Mouse (Mus musculus) stomach, postnatal 0 days (tissue): ENCODE results near the gene Bhlhe23. TPM values are rescaled to one million over a fixed set of nuclear protein-coding genes. Genes with fewer than 3 reads are reported as not detected.

Experiments used
- ATAC-seq: fragments of 200-750 bp; cut with Nextera tagmentation; 2 replicates; pipeline ENCODE4 v1.8.0; 2017; ENCODE audit not compliant: low FRiP score, low TSS enrichment
- DNase-seq: peaks from one replicate; pipeline ENCODE4 v3.0.0-alpha.2; 2016; ENCODE audit warnings: low spot score
- H3K27ac ChIP-seq: fragments of 300-500 bp; sonication (generic); replicated peaks from 2 replicates; pipeline ENCODE4 v1.5.1; 2014; ENCODE audit warnings: mild to moderate bottlenecking, control low read depth
- H3K27me3 ChIP-seq: fragments of 300-500 bp; sonication (generic); 2 replicates; pipeline ENCODE4 v1.6.1; 2014; ENCODE audit warnings: low read length; ENCODE audit not compliant: control insufficient read depth, insufficient read depth
- H3K36me3 ChIP-seq: fragments of 300-500 bp; sonication (generic); 2 replicates; pipeline ENCODE4 v1.6.1; 2014; ENCODE audit warnings: low read length, mixed read lengths; ENCODE audit not compliant: control insufficient read depth, insufficient read depth
- H3K4me1 ChIP-seq: fragments of 300-500 bp; sonication (generic); replicated peaks from 2 replicates; pipeline ENCODE4 v1.6.1; 2014; ENCODE audit warnings: antibody characterized with exemption; ENCODE audit not compliant: control insufficient read depth, insufficient read depth
- H3K4me2 ChIP-seq: fragments of 300-500 bp; sonication (generic); replicated peaks from 2 replicates; pipeline ENCODE4 v1.6.1; 2014; ENCODE audit warnings: low read depth, mild to moderate bottlenecking, control low read depth, moderate library complexity
- H3K4me3 ChIP-seq: fragments of 300-500 bp; sonication (generic); 2 replicates; pipeline ENCODE4 v1.5.1; 2014; ENCODE audit warnings: low read depth, low read length, control low read depth
- H3K9ac ChIP-seq: fragments of 300-500 bp; sonication (generic); 2 replicates; pipeline ENCODE4 v1.6.1; 2014; ENCODE audit warnings: mild to moderate bottlenecking, low read length, control low read depth, mixed read lengths
- H3K9me3 ChIP-seq: fragments of 300-500 bp; sonication (generic); 2 replicates; pipeline ENCODE4 v1.6.1; 2016; ENCODE audit warnings: low read length; ENCODE audit not compliant: control insufficient read depth
- CTCF ChIP-seq: IDR thresholded peaks from 2 replicates; pipeline ENCODE4 v1.5.1; 2016; ENCODE audit warnings: antibody characterized with exemption, low read depth, mild to moderate bottlenecking, moderate library complexity
- EP300 ChIP-seq: optimal IDR thresholded peaks from 2 replicates; pipeline ENCODE3; 2016; ENCODE audit warnings: antibody characterized with exemption
- WGBS: fragments of 180-500 bp; shearing (Covaris S2); extraction: QIAGEN DNeasy Blood & Tissue Kit; methylation state at CpG from one replicate; pipeline ENCODE4 v1.1.7; 2014; 5-methylcytosine and 5-hydroxymethylcytosine counted together
- polyA plus RNA-seq: library from polyadenylated mRNA; unstranded; fragments of >200 nt; fragmentation: Nextera tagmentation; extraction: Ambion mirVana; gene quantifications from 2 replicates; pipeline ENCODE4 v1.2.1, GENCODE M21; 2015

The Bhlhe23 gene
- polyA plus RNA-seq, 1 experiment from 2014 or later = not detected

DNA sequence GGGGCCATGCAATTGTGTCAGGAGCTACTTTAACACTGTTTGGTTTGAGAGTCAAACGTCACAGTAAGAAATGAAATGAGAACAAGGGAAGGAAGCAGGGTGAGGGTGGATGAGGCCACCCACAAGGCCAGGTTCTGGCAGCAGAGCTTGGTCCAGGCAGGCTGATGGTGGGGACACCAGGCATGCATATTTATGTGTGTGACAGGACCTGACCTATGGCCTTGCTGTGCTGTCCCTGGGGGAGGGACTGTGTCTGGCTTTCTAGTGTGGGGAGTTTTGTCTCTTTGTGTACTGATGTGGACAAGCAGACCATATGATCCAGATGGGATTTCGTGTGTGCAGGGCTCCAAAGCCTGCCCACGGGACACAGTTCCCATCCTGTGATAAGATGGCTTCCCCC, 18.9 kb upstream of the Bhlhe23 start:
- Histone ChIP-seq H3K9ac (no peak overlapping the region), H3K4me3 (no peak overlapping the region), H3K36me3 (no peaks in the 10 kb centered on the region), H3K4me2 (no peak overlapping the region), H3K27me3 (no peaks in the 10 kb centered on the region), H3K4me1 (no peaks in the 10 kb centered on the region), H3K27ac (no peak overlapping the region), H3K9me3 (no peaks in the 10 kb centered on the region)
- TF ChIP-seq CTCF = no peak
- TF ChIP-seq EP300 = no peak
- DNase-seq (no peak), ATAC-seq (no peak)
- WGBS = 28% methylated on average over 3 of the region's 3 CpGs

DNA sequence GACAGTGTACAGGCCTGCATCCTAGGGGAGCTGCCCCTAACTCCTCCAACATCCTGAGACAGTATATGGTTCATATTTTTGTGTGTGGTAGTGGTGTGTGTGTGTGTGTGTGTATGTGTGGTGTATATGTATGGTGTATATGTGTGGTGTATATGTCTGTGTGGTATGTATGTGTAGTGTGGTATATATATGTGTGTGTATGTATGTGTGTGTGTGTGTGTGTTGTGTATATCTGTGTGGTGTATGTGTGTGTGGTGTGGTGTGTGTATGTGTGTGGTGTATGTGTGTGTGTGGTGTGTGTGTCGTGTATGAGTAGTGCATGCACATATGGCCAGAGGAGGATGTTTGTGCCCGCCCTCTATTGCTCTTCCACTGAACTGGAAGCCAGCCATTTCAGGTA, 17.7 kb upstream of the Bhlhe23 start:
- Histone ChIP-seq H3K4me1 (no peaks in the 10 kb centered on the region), H3K36me3 (no peaks in the 10 kb centered on the region), H3K27me3 (0 out of 2 replicates have a peak, but pooled peaks cover 3% of the 10 kb centered on the region), H3K4me3 (no peak overlapping the region), H3K9me3 (no peaks in the 10 kb centered on the region), H3K9ac (no peak overlapping the region), H3K27ac (no peak overlapping the region), H3K4me2 (no peak overlapping the region)
- TF ChIP-seq EP300 = no peak
- no peak for TF ChIP-seq CTCF
- DNase-seq = no peak
- no peak for ATAC-seq
- WGBS = 92% methylated on average over 2 of the region's 2 CpGs

DNA sequence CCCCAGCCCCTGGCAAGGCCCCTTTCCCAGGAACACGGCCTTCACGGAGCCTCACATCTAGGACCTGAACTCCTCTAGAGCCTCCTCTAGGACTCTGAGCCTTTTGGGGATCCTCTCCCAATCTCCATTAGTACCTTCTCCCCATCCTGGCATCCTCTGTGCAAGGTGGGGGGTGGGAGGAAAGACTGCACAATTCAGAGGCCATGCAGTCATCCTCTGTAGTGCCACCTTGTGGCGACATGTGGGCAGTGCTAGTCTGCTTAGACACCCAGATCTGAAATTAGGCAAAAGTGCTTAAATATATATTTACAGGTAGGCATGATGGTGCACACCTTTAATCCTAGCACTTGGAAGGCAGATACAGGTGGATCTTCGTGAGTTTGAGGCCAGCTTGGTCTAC, 15.0 kb upstream of the Bhlhe23 start:
- WGBS = 47% methylated on average over 4 of the region's 4 CpGs
- H3K27ac ChIP-seq = no peak overlapping the region
- H3K9me3 ChIP-seq = no peaks in the 10 kb centered on the region
- no peaks in the 10 kb centered on the region for H3K4me1 ChIP-seq
- 0 out of 2 replicates have a peak, but pooled peaks cover 3% of the 10 kb centered on the region for H3K27me3 ChIP-seq
- ATAC-seq = no peak
- DNase-seq = peak; percentile 48
- H3K4me2 ChIP-seq = no peak overlapping the region
- H3K9ac ChIP-seq = no peak overlapping the region
- TF ChIP-seq CTCF (peak; percentile 85), EP300 (no peak)
- no peak overlapping the region for H3K4me3 ChIP-seq
- H3K36me3 ChIP-seq = no peaks in the 10 kb centered on the region

DNA sequence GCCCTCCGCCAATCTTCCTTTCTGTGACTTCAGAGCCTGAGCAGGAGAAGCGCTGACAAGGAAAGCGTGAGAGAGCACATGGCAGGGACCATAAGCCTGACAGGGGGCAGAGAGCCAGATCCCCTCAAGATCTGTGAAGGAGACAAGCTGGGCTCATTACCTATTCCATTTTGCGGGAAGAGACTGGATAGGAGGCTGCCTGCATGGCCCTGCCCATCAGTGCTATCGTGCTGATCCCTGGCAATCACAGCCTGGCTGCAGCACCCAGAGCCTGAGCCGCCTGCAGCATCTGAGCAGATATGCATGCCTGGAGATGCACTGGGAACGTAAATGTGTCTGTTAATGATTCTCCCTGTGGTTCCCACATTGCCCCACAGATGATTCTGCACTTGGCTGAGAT, 12.1 kb upstream of the Bhlhe23 start:
- Histone ChIP-seq H3K9ac (no peak overlapping the region), H3K4me3 (no peak overlapping the region), H3K36me3 (no peaks in the 10 kb centered on the region), H3K4me1 (no peaks in the 10 kb centered on the region), H3K4me2 (no peak overlapping the region), H3K27ac (no peak overlapping the region), H3K9me3 (no peaks in the 10 kb centered on the region), H3K27me3 (0 out of 2 replicates have a peak, but pooled peaks cover 3% of the 10 kb centered on the region)
- 23% methylated on average over 6 of the region's 7 CpGs for WGBS
- TF ChIP-seq CTCF (no peak), EP300 (no peak)
- DNase-seq (no peak), ATAC-seq (no peak)

DNA sequence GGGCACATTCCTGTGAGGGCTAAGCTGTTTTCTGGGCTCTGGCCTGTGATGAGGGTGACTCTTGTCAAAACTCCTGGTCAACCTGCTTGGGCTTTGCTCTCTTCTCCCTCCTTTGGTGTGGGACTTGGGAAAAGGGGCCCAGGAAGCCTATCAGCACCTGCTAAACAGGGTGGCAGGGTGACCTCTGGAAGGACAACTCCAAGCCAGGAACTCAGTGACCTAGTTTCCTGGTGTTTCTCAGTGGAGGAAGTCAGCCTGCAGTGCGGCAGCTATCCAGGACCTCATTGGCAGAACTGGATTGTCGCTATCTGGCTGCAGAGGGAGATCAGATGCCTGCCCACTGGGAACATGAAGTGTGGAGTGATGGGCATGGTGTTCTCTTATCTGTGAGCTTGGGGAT, 11.7 kb upstream of the Bhlhe23 start:
- H3K9ac ChIP-seq = no peak overlapping the region
- 9% methylated on average over 2 of the region's 2 CpGs for WGBS
- no peak for TF ChIP-seq EP300
- no peak for TF ChIP-seq CTCF

DNA sequence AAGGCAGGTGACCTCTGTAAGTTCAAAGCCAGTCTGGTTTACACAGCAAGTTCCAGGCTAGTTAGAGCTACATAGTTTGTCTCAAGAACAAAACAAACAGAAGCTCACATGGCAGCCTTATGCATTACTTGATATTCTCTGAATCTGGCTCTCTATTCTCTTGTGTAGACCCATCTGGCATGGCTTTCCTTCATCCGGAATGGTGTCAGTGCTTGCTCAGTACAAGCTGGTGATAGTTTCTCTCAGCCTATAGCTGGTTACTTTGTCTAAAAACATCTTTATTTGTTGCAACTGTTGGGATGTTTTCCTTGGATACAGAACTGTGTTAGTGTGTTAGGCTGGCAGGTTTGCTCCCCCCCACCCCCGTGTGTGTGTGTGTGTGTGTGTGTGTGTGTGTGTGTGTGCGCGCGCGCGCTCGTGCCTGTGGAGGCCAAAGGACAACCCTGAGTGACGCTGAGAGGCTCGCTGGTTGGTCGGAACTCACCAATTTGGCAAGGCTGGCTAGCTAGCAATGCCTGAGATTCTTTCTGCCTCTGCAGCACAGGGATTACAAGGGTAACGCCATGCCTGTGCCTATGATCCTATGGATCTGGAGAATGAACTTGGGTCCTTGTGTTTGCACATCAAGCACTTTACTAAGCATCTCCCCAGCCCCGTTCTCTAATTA, 11.0 kb upstream of the Bhlhe23 start:
- Histone ChIP-seq H3K36me3 (no peaks in the 10 kb centered on the region), H3K9ac (no peak overlapping the region), H3K4me1 (no peaks in the 10 kb centered on the region), H3K27me3 (0 out of 2 replicates have a peak, but pooled peaks cover 3% of the 10 kb centered on the region), H3K4me2 (no peak overlapping the region), H3K27ac (no peak overlapping the region), H3K9me3 (no peaks in the 10 kb centered on the region), H3K4me3 (no peak overlapping the region)
- DNase-seq = no peak
- 80% methylated on average over 13 of the region's 13 CpGs for WGBS
- no peak for ATAC-seq
- no peak for TF ChIP-seq CTCF
- TF ChIP-seq EP300 = no peak

More for the DNA sequence above, 11.7 kb upstream of the Bhlhe23 start:
- no peaks in the 10 kb centered on the region for H3K4me1 ChIP-seq
- H3K36me3 ChIP-seq = no peaks in the 10 kb centered on the region
- ATAC-seq = no peak
- no peaks in the 10 kb centered on the region for H3K9me3 ChIP-seq
- no peak overlapping the region for H3K4me3 ChIP-seq
- H3K27ac ChIP-seq = no peak overlapping the region
- H3K27me3 ChIP-seq = 0 out of 2 replicates have a peak, but pooled peaks cover 3% of the 10 kb centered on the region
- H3K4me2 ChIP-seq = no peak overlapping the region
- DNase-seq = no peak
